Mouse (Mus musculus) midbrain, postnatal 0 days (tissue): ENCODE results near the gene Prkcd. TPM values are rescaled to one million over a fixed set of nuclear protein-coding genes. Genes with fewer than 3 reads are reported as not detected.
A peak's percentile ranks its signal among the peaks of the same experiment; 100 is the strongest.

ENCODE experiments used
- ATAC-seq: fragments of 200-750 bp; cut with Nextera tagmentation; 2 replicates; pipeline ENCODE4 v1.8.0; 2017; ENCODE audit warnings: moderate number of reproducible peaks, mild to moderate bottlenecking, moderate TSS enrichment, moderate library complexity; ENCODE audit not compliant: low FRiP score
- DNase-seq: peaks from one replicate; pipeline ENCODE4 v3.0.0-alpha.2; 2015; ENCODE audit warnings: low spot score
- H3K27ac ChIP-seq: fragments of 300-500 bp; sonication (generic); 2 replicates; pipeline ENCODE4 v1.5.1; 2014; ENCODE audit warnings: low read depth, mild to moderate bottlenecking, low read length, mixed read lengths
- H3K27me3 ChIP-seq: fragments of 300-500 bp; sonication (generic); 2 replicates; pipeline ENCODE4 v1.6.1; 2014; ENCODE audit warnings: low read length, control low read depth, mixed read lengths; ENCODE audit not compliant: insufficient read depth
- H3K36me3 ChIP-seq: fragments of 300-500 bp; sonication (generic); 2 replicates; pipeline ENCODE4 v1.6.1; 2014; ENCODE audit warnings: low read length, control low read depth, mixed read lengths; ENCODE audit not compliant: insufficient read depth
- H3K4me1 ChIP-seq: fragments of 300-500 bp; sonication (generic); 2 replicates; pipeline ENCODE4 v1.6.1; 2014; ENCODE audit warnings: mild to moderate bottlenecking, control low read depth, antibody characterized with exemption, low read length, mixed read lengths; ENCODE audit not compliant: insufficient read depth
- H3K4me2 ChIP-seq: fragments of 300-500 bp; sonication (generic); 2 replicates; pipeline ENCODE4 v1.6.1; 2014; ENCODE audit warnings: low read depth, mild to moderate bottlenecking, low read length, mixed read lengths; ENCODE audit not compliant: poor library complexity, severe bottlenecking
- H3K4me3 ChIP-seq: fragments of 300-500 bp; sonication (generic); 2 replicates; pipeline ENCODE4 v1.5.1; 2014; ENCODE audit warnings: low read depth, mild to moderate bottlenecking, low read length, moderate library complexity
- H3K9ac ChIP-seq: fragments of 300-500 bp; sonication (generic); replicated peaks from 2 replicates; pipeline ENCODE4 v1.6.1; 2014; ENCODE audit warnings: mild to moderate bottlenecking, low read length, moderate library complexity, mixed read lengths; ENCODE audit not compliant: poor library complexity, severe bottlenecking
- H3K9me3 ChIP-seq: fragments of 300-500 bp; sonication (generic); 2 replicates; pipeline ENCODE4 v1.6.1; 2016; ENCODE audit warnings: low read length, control low read depth
- CTCF ChIP-seq: IDR thresholded peaks from 2 replicates; pipeline ENCODE4 v1.5.1; 2016; ENCODE audit warnings: antibody characterized with exemption, mild to moderate bottlenecking
- WGBS: fragments of 180-500 bp; shearing (Covaris S2); extraction: QIAGEN DNeasy Blood & Tissue Kit; methylation state at CpG from one replicate; pipeline ENCODE4 v1.1.7; 2014; 5-methylcytosine and 5-hydroxymethylcytosine counted together
- polyA plus RNA-seq: library from polyadenylated mRNA; unstranded; fragments of >200 nt; fragmentation: Nextera tagmentation; extraction: Ambion mirVana; gene quantifications from 2 replicates; pipeline ENCODE4 v1.2.1, GENCODE M21; 2015
- total RNA-seq: library from RNA; depleted of rRNA; stranded (reverse); fragments of >200 nt; gene quantifications from 2 replicates; pipeline ENCODE4 v1.2.3, GENCODE M21; 2014

The Prkcd gene
- total and polyA plus RNA-seq, 2 experiments from 2014 or later = 13.2 to 19.1 TPM

GRCm38 (mm10) chr14:30551981-30552380 lies 74.0 kb downstream of the Prkcd start:
- H3K4me2 ChIP-seq = no peak overlapping the region
- H3K4me1 ChIP-seq = peaks cover 30% of the 10 kb centered on the region
- no peaks in the 10 kb centered on the region for H3K27me3 ChIP-seq
- H3K27ac ChIP-seq = no peak overlapping the region
- 100% methylated on average over 2 of the region's 2 CpGs for WGBS
- H3K9ac ChIP-seq = no peak overlapping the region
- no peak overlapping the region for H3K4me3 ChIP-seq
- H3K36me3 ChIP-seq = no peaks in the 10 kb centered on the region
- TF ChIP-seq CTCF = no peak
- ATAC-seq = no peak
- no peak for DNase-seq
- H3K9me3 ChIP-seq = no peaks in the 10 kb centered on the region

GRCm38 (mm10) chr14:30551509-30551908 lies 74.5 kb downstream of the Prkcd start:
- H3K27ac ChIP-seq = no peak overlapping the region
- no peak for DNase-seq
- H3K9ac ChIP-seq = 0 out of 2 replicates have a peak overlapping the region, but pooled peaks have one; percentile 4
- no peak for TF ChIP-seq CTCF
- WGBS = 57% methylated on average over 5 of the region's 5 CpGs
- no peaks in the 10 kb centered on the region for H3K9me3 ChIP-seq
- peak overlapping the region; percentile 91 for H3K4me2 ChIP-seq
- H3K36me3 ChIP-seq = no peaks in the 10 kb centered on the region
- no peak for ATAC-seq
- H3K4me3 ChIP-seq = no peak overlapping the region
- peaks cover 30% of the 10 kb centered on the region for H3K4me1 ChIP-seq
- H3K27me3 ChIP-seq = no peaks in the 10 kb centered on the region

- Histone ChIP-seq H3K36me3 (no peaks in the 10 kb centered on the region), H3K27me3 (no peaks in the 10 kb centered on the region), H3K9ac (peak overlapping the region; percentile 89), H3K27ac (peak overlapping the region; percentile 95), H3K4me1 (peaks cover 30% of the 10 kb centered on the region), H3K4me2 (peak overlapping the region; percentile 91), H3K4me3 (peak overlapping the region; percentile 77), H3K9me3 (no peaks in the 10 kb centered on the region)
- no peak for ATAC-seq
- WGBS = 43% methylated on average over 8 of the region's 8 CpGs
- no peak for DNase-seq
- no peak for TF ChIP-seq CTCF
Observed at GRCm38 (mm10) chr14:30550232-30551070, 75.6 kb downstream of the Prkcd start.

- no peak for DNase-seq
- Histone ChIP-seq H3K4me1 (peaks cover 30% of the 10 kb centered on the region), H3K9me3 (no peaks in the 10 kb centered on the region), H3K9ac (peak overlapping the region; percentile 89), H3K4me3 (peak overlapping the region; percentile 77), H3K27me3 (no peaks in the 10 kb centered on the region), H3K36me3 (no peaks in the 10 kb centered on the region), H3K27ac (peak overlapping the region; percentile 95), H3K4me2 (peak overlapping the region; percentile 91)
- TF ChIP-seq CTCF = no peak
- under 1% methylated on average over 10 of the region's 10 CpGs for WGBS
- ATAC-seq = peak; percentile 41
Observed at GRCm38 (mm10) chr14:30549777-30550149, 76.2 kb downstream of the Prkcd start.

- H3K27ac ChIP-seq = peak overlapping the region; percentile 95
- no peaks in the 10 kb centered on the region for H3K27me3 ChIP-seq
- WGBS = under 1% methylated on average over 65 of the region's 69 CpGs
- peaks cover 30% of the 10 kb centered on the region for H3K4me1 ChIP-seq
- no peaks in the 10 kb centered on the region for H3K36me3 ChIP-seq
- DNase-seq (peak; percentile 97), ATAC-seq (peak; percentile 90)
- no peak for TF ChIP-seq CTCF
- no peaks in the 10 kb centered on the region for H3K9me3 ChIP-seq
- H3K4me3 ChIP-seq = peak overlapping the region; percentile 77
- peak overlapping the region; percentile 91 for H3K4me2 ChIP-seq
- H3K9ac ChIP-seq = peak overlapping the region; percentile 89
Observed at GRCm38 (mm10) chr14:30548965-30549776, 76.8 kb downstream of the Prkcd start.
